Mouse (Mus musculus): ENCODE measurements at regions not wholly inside any gene's neighbourhood (a gene's known extent, or its start where the extent isn't known, plus 50 kb on each side); places are given as distances from the start of the nearest gene placed in this dataset.

DNA sequence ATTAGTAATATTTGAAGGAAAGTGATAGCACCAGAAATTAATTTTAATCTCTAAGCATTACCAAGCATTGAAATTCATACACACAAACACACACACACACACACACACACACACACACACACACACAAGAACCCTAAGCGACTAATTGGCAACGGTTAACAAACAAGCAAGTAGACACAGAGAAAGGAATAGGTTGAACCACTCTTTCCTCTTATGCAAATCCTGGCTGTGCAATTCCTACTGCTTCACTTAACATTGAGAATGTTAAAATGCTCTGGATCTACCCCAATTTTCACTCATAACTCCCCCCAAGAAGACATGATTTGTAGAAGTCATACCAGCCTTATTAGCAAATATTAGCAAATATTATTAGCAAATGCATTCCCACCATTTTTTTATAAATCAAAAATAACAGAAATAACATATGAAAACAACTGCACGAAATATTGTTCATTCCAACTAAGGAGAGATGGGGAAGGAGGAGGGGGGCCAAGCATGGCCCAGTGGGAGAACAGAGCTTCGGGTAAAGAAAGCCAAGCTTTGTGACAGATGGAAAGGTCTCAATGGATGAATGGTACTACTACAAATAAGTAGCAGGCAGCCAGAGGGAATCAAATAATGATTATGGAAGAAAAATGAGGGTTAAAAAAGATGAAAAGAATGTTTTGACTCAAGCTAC is 652.5 kb upstream of the Mms22l start:
- TF ChIP-seq POLR2A (IDR thresholded peaks at IDR 0.05; ENCODE audit: extremely low read depth, insufficient read depth, low read length) (no peak), CTCF (IDR thresholded peaks at IDR 0.05; ENCODE audit: extremely low read depth, insufficient read depth, low read length) (no peak)

All from cortical plate, adult 2 months (tissue).